Mouse (Mus musculus) intestine, postnatal 0 days (tissue): ENCODE data around the gene Olfr1259. TPM values are rescaled to one million over a fixed set of nuclear protein-coding genes. Genes with fewer than 3 reads are reported as not detected.
"Not testable (repeated sequence)": the region's sequence is repeated elsewhere in the genome, so short reads cannot be mapped to it uniquely, and the experiment has no call there.

ENCODE experiments used
- ATAC-seq: fragments of 200-750 bp; cut with Nextera tagmentation; 2 replicates; pipeline ENCODE4 v1.8.0; 2017; ENCODE audit warnings: mild to moderate bottlenecking, moderate TSS enrichment, moderate library complexity
- H3K27ac ChIP-seq: fragments of 300-500 bp; sonication (generic); 2 replicates; pipeline ENCODE4 v1.5.1; 2014; ENCODE audit warnings: mild to moderate bottlenecking, low read depth, low read length, moderate library complexity
- H3K27me3 ChIP-seq: fragments of 300-500 bp; sonication (generic); replicated peaks from 2 replicates; pipeline ENCODE4 v1.6.1; 2014; ENCODE audit warnings: low read length, mixed read lengths; ENCODE audit not compliant: control insufficient read depth, insufficient read depth
- H3K36me3 ChIP-seq: fragments of 300-500 bp; sonication (generic); 2 replicates; pipeline ENCODE4 v1.6.1; 2014; ENCODE audit warnings: mild to moderate bottlenecking, moderate library complexity; ENCODE audit not compliant: control insufficient read depth, insufficient read depth
- H3K4me1 ChIP-seq: fragments of 300-500 bp; sonication (generic); replicated peaks from 2 replicates; pipeline ENCODE4 v1.6.1; 2014; ENCODE audit warnings: antibody characterized with exemption, low read length, mixed read lengths; ENCODE audit not compliant: control insufficient read depth, insufficient read depth
- H3K4me2 ChIP-seq: fragments of 300-500 bp; sonication (generic); replicated peaks from 2 replicates; pipeline ENCODE4 v1.6.1; 2014; ENCODE audit warnings: low read depth, mild to moderate bottlenecking, moderate library complexity
- H3K4me3 ChIP-seq: fragments of 300-500 bp; sonication (generic); 2 replicates; pipeline ENCODE4 v1.5.1; 2014; ENCODE audit warnings: low read depth, low read length
- H3K9ac ChIP-seq: fragments of 300-500 bp; sonication (generic); 2 replicates; pipeline ENCODE4 v1.6.1; 2014; ENCODE audit warnings: mild to moderate bottlenecking, low read depth, low read length
- H3K9me3 ChIP-seq: fragments of 300-500 bp; sonication (generic); 2 replicates; pipeline ENCODE4 v1.6.1; 2016; ENCODE audit warnings: mixed run types; ENCODE audit not compliant: control insufficient read depth
- CTCF ChIP-seq: sonication (generic); IDR thresholded peaks from 2 replicates; pipeline ENCODE4 v1.5.1; 2016; ENCODE audit warnings: low read depth, mild to moderate bottlenecking, control low read depth, antibody characterized with exemption, moderate library complexity
- WGBS: fragments of 180-500 bp; shearing (Covaris S2); extraction: QIAGEN DNeasy Blood & Tissue Kit; methylation state at CpG from one replicate; pipeline ENCODE4 v1.1.7; 2014; 5-methylcytosine and 5-hydroxymethylcytosine counted together
- polyA plus RNA-seq: library from polyadenylated mRNA; unstranded; fragments of >200 nt; fragmentation: Nextera tagmentation; extraction: Ambion mirVana; gene quantifications from 2 replicates; pipeline ENCODE4 v1.2.1, GENCODE M21; 2015

The Olfr1259 gene
- not detected in 2 replicates for polyA plus RNA-seq

- Histone ChIP-seq H3K9me3 (no peaks in the 10 kb centered on the region), H3K4me3 (no peak within 1 kb of the TSS), H3K27ac (no peak within 1 kb of the TSS), H3K9ac (no peak within 1 kb of the TSS), H3K27me3 (no peaks in the 10 kb centered on the region), H3K36me3 (no peaks in the 10 kb centered on the region), H3K4me2 (no peak within 1 kb of the TSS), H3K4me1 (no peaks in the 10 kb centered on the region)
- TF ChIP-seq CTCF: no peak
- 82% methylated on average over 5 of the region's 5 CpGs for WGBS
- no peak for ATAC-seq
Observed at GRCm38 (mm10) chr2:89948564-89948963, at the start of gene Olfr1259. TSS of gene Olfr1259 (minus strand) at chr2:89948664.

GRCm38 (mm10) chr2:89990921-89991320, 42.5 kb upstream of the Olfr1259 start, which contains the start of gene Olfr1261:
TSS of gene Olfr1261 (plus strand) at chr2:89991221.
- Histone ChIP-seq H3K36me3 (no peaks in the 10 kb centered on the region), H3K9me3 (no peaks in the 10 kb centered on the region), H3K9ac (no peak within 1 kb of the TSS), H3K4me3 (no peak within 1 kb of the TSS), H3K27ac (no peak within 1 kb of the TSS), H3K4me2 (no peak within 1 kb of the TSS), H3K27me3 (no peaks in the 10 kb centered on the region), H3K4me1 (no peaks in the 10 kb centered on the region)
- ATAC-seq: no peak
- TF ChIP-seq CTCF: no peak

GRCm38 (mm10) chr2:89977709-89978108, 29.2 kb upstream of the Olfr1259 start:
- no peak overlapping the region for H3K9ac ChIP-seq
- H3K4me1 ChIP-seq: no peaks in the 10 kb centered on the region
- no peak for ATAC-seq
- H3K4me2 ChIP-seq: no peak overlapping the region
- no peaks in the 10 kb centered on the region for H3K9me3 ChIP-seq
- no peak overlapping the region for H3K27ac ChIP-seq
- 75% methylated on average over 2 of the region's 2 CpGs for WGBS
- H3K27me3 ChIP-seq: no peaks in the 10 kb centered on the region
- H3K4me3 ChIP-seq: no peak overlapping the region
- no peaks in the 10 kb centered on the region for H3K36me3 ChIP-seq
- TF ChIP-seq CTCF: no peak

- no peaks in the 10 kb centered on the region for H3K36me3 ChIP-seq
- H3K4me1 ChIP-seq: no peaks in the 10 kb centered on the region
- H3K4me3 ChIP-seq: no peak within 1 kb of the TSS
- H3K9ac ChIP-seq: no peak within 1 kb of the TSS
- no peak for ATAC-seq
- no peak within 1 kb of the TSS for H3K27ac ChIP-seq
- 51% methylated on average over 2 of the region's 2 CpGs for WGBS
- H3K9me3 ChIP-seq: no peaks in the 10 kb centered on the region
- H3K4me2 ChIP-seq: no peak within 1 kb of the TSS
- TF ChIP-seq CTCF: no peak
- H3K27me3 ChIP-seq: no peaks in the 10 kb centered on the region
Observed at GRCm38 (mm10) chr2:89974184-89974583, 25.7 kb upstream of the Olfr1259 start, which contains the start of gene Olfr1260. TSS of gene Olfr1260 (plus strand) at chr2:89974340.

GRCm38 (mm10) chr2:89927009-89927408, 21.5 kb downstream of the Olfr1259 start, which contains the start of gene Olfr1258:
TSS of gene Olfr1258 (plus strand) at chr2:89927309.
- Histone ChIP-seq H3K27me3 (no peaks in the 10 kb centered on the region), H3K9ac (no peak within 1 kb of the TSS), H3K4me3 (no peak within 1 kb of the TSS), H3K9me3 (no peaks in the 10 kb centered on the region), H3K36me3 (no peaks in the 10 kb centered on the region), H3K4me1 (no peaks in the 10 kb centered on the region), H3K4me2 (no peak within 1 kb of the TSS), H3K27ac (no peak within 1 kb of the TSS)
- no peak for TF ChIP-seq CTCF
- no peak for ATAC-seq

GRCm38 (mm10) chr2:89912616-89913015, 35.8 kb downstream of the Olfr1259 start:
- H3K27me3 ChIP-seq, H3K27ac ChIP-seq, ATAC-seq, H3K9me3 ChIP-seq, H3K9ac ChIP-seq, H3K4me2 ChIP-seq, H3K4me1 ChIP-seq, H3K36me3 ChIP-seq, H3K4me3 ChIP-seq: not testable (repeated sequence)
- WGBS: 90% methylated on average over 9 of the region's 9 CpGs

Other genes starting within 250 kb of the Olfr1259 start
- gene Olfr1252, start 223.7 kb downstream of the Olfr1259 start, polyA plus RNA-seq: not detected in 2 replicates
- gene Olfr1253, start 191.6 kb downstream of the Olfr1259 start, polyA plus RNA-seq: not detected in 2 replicates
- gene Olfr1254, start 155.0 kb downstream of the Olfr1259 start, polyA plus RNA-seq: not detected in 2 replicates
- gene Olfr1255, start 136.6 kb downstream of the Olfr1259 start, polyA plus RNA-seq: not detected in 2 replicates
- gene Olfr1256, start 107.1 kb downstream of the Olfr1259 start, polyA plus RNA-seq: not detected in 2 replicates
- not detected in 2 replicates for gene Olfr48, start 100.5 kb downstream of the Olfr1259 start, polyA plus RNA-seq
- gene Olfr1257, start 70.2 kb downstream of the Olfr1259 start, polyA plus RNA-seq: not detected in 2 replicates
- gene Olfr1258, start 21.4 kb downstream of the Olfr1259 start, polyA plus RNA-seq: 0.04 and 0.05 TPM in 2 replicates
- not detected in 2 replicates for gene Olfr1260, start 25.7 kb upstream of the Olfr1259 start, polyA plus RNA-seq
- gene Olfr1261, start 42.6 kb upstream of the Olfr1259 start, polyA plus RNA-seq: not detected in 2 replicates
- gene Olfr1262, start 51.5 kb upstream of the Olfr1259 start, polyA plus RNA-seq: not detected in 2 replicates
- not detected in 2 replicates for gene Olfr1263, start 63.5 kb upstream of the Olfr1259 start, polyA plus RNA-seq
- gene Olfr1264, start 76.9 kb upstream of the Olfr1259 start, polyA plus RNA-seq: not detected in 2 replicates
- not detected in 2 replicates for gene Olfr1265, start 86.7 kb upstream of the Olfr1259 start, polyA plus RNA-seq
- gene Olfr140, start 114.9 kb upstream of the Olfr1259 start, polyA plus RNA-seq: not detected in 2 replicates
- not detected in 2 replicates for gene Olfr1269, start 172.7 kb upstream of the Olfr1259 start, polyA plus RNA-seq
- not detected in 2 replicates for gene Olfr32, start 193.6 kb upstream of the Olfr1259 start, polyA plus RNA-seq
- not detected in 2 replicates for gene Olfr1270, start 204.4 kb upstream of the Olfr1259 start, polyA plus RNA-seq